Mouse (Mus musculus) spleen, postnatal 10 days (tissue): ENCODE data around the gene Tbce.

ENCODE experiments used
- DNase-seq, 2 experiments: peaks; one replicate each; pipeline ENCODE4 v3.0.0; 2021 to 2022; ENCODE audit warnings: low spot score in 2 of 2

Gene Tbce

DNA sequence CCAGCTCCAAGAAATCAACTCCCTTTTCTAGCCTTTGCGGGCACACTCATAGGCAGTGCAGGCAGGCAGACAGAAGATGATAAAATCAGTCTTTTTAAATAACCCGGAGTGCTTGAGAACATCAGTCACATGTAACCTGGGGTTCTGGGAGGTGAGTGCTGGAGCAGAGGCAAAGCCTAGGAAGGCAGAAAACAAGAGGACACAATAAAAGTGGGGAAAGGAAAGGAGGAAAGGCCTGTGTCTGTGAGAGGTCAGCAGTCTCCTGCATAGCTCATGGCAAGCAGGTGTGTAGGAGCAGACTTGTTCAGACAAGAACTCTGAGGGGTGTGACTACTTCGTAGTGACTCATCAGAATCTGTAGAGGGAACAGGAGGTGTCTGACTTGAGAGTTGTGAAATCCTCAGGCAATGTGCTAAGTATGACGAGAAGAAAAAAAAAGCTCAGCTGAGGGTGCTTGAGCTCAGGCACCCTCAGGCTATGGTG lies 70.8 kb downstream of the Tbce start:
- DNase-seq = peak in 1 of 2 experiments; percentile 19

DNA sequence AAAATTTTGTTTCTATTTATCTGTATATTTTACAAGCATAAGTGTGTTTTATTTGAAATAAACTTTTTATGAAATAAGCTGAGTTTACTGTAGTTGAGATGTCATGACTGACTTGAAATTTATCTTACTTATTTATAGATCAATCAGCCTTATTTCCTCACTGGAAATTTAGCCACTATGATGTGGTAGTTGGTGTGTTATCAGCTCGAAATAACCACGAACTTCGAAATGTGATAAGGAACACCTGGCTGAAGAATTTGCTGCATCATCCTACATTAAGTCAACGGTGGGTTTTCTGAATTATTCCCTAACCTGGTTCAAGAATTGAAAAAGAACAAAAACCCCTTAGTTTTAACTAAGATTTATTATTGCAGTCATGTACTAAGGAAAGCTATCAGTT lies 73.3 kb downstream of the Tbce start:
- no peak for DNase-seq

DNA sequence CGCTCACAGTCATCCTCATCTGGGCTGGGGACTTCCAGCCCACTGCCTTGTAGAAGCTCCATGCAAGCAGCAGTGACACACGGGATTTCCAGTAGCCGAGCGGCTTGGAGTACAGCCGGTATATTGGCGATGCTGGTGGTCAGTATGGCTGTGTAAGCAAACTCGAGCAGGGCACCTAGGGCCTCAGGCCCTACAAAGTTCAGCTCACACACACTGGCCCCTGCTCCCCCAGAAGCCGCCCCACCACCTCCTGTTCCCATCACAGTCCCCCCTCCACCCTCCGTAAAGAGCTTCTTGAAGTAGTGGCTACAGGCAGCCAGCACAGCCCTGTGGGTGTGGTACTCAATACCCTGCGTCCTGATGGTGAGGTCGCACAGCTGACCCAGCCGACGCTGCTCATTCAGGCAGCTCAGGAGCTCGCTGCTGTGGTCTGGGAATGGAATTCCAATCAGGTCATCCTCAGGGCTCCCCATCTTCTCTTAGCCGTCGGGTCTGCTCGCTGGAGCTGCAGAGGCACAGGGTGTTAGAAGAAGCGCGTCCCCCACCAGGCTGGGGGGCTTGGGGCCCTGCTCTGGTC lies 74.0 kb downstream of the Tbce start:
- no peak for DNase-seq

DNA sequence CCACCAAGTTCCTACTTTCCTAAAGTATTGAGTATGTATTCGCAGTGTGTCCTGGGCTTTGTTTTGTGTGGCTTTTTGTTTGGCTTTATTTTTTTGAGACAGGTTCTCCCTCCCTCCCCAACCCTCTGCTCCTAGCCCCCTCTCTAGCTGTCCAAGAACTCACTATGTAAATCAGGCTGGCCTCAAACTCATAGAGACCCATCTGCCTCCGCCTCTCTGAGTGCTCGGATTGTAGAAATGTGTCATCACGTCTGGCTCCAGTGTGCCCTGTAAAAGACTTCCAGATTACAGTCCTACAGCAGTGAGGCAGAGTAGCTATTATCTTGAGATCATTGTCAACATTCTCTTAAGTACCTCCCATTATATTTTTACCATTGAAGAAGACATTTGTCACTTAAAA lies 78.4 kb downstream of the Tbce start:
- no peak for DNase-seq

DNA sequence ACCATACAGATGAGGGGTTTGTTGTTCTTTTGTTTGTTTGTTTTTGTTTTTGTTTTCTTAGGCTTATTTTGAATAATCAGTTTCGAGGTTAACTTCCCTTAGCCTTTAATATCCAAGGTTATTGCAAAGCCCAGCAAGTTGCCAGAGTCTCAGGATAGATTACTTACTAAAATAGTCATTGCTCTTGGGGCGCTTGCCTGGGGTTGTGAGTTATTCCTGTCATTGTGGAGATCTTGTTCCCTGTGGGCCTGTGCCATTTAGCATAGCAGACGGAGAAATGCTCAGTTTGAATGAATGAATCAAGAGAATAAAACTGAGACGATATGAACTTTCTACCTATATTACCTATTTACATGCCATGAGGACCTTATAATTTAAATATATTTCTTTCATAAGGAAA lies 79.2 kb downstream of the Tbce start:
- DNase-seq = no peak

DNA sequence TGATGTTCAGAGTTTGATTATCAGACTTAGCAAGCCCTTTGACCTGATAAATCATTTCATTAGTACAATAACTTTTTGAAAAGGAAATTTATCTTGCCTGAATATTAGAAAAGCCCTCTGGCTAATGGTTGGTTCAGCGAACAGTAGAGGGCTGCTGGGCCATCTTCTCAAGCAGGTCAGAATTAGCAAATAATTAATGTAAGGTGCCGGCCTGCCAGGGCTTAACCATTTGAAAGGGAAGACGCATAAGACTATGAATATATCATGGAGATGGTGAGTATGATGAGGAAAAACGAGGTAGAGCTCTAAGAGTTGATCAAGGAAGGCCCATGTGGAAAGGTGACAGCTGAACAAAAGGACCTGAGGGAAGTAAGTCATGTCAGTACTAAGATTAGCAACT lies 82.8 kb downstream of the Tbce start:
- no peak for DNase-seq

DNA sequence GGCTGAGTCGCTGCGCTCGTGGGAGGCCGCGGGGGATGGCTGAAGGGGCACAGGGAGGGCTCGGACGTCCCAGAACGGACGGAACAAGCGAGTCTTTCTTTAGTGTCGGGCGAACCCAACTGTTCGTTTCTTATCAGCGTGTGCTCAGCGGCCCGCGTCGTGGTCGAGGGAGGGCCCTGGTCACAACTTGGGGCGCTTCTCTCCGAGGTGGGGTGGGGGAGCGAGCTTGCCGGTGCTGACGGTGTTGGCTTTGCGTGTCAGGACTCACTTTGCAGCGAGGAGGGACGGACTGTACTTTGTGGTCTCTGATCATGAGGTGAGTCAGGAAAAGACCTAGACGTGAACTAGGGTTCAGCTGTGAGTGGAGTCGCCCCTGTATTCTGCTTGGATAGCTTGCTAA lies 84.5 kb downstream of the Tbce start:
- peak in 1 of 2 experiments; percentile 71 for DNase-seq

DNA sequence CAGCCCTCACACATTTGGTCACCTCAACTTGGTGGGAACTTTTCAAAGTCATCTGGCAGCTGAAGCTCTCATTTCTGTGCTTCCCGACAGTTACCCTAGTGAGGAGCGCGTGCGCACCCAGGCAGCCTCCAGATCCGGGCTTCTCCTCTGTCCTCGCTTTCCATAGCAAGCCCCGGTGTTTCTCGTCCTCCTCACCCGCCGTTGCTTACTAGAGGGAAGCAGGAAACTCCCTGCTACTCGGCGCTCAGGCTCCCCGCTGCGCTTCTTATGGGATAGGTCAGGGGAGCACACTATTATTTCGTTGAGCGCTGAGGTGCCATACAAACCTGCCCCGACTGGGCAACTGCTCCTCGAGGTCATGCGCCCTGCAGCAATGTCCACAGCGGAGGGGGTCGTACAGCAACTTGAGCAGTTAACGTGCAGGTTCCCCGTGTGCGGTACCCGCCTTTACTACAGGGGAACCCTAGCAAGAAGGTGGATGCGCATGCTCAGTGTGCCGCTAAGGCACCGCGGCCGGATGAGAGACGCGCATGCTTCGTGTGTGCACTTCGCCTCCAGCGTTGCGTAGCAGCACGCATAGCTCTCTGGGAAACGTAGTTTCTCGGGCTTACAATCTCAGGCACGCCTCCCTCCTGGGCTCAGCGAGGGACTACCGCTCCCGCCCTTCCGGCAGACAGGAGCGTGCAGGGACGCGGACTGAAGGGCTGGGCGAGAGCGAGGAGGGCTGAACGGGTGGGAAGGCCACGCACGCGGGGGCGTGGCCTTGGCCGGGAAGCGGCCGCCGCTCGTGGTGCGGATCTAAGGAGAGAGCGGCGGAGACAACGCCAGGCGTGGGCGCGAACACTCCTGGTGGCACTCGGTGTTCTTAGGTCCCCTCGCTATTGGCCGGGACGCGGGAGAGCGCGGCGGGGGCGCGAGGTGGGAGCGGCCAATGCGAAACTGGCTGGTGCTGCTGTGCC lies 85.3 kb downstream of the Tbce start, which contains the start of gene B3galnt2:
B3galnt2 (plus strand) TSS at position 596 of the 959 bp plus-strand sequence.
- DNase-seq = peak; percentile 88 to 97
